Mouse (Mus musculus) retina, embryonic 14.5 days (tissue): Measurements from ENCODE around the gene Dync1li2.
A peak's percentile ranks its signal among the peaks of the same experiment; 100 is the strongest.

Experiments used
- DNase-seq: peaks from one replicate; pipeline ENCODE4 v3.0.0-alpha.2; 2015; ENCODE audit warnings: low spot score

The Dync1li2 gene

GRCm38 (mm10) chr8:104413770-104414169, 29.1 kb downstream of the Dync1li2 start:
- no peak for DNase-seq

DNA sequence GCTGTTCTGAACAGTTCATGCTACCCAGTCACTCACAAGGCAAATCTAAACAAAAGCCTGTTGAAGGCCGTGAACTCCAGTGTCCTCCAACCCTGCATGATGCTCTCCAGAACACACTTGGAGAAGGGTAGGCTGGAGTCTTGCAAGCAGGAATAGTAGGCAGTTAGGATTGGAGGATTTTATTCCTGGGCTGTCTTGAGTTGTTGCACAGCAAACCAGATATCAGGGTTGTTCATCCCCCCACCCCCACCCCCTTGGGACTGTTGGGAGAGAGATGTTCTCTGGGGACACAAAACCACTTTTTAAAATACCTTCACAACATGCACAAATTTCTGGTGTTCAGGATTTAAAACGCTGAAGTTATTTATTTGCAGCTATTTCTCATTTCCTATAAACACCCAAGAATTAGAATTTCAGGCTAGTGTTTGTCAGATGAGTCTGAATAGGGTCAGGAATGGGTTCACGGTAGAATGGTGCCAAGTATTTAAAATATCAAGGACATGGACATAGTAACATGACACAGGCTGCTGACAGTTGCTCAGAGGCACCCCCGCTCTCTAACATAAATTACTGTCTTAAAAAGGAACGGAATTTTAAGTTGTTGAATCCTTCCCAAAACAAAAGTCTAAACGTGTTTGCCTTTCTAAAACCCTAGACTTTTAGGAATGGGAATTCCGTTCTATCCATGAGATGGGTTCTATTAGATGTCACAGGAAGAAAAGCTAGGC, 29.9 kb downstream of the Dync1li2 start:
- DNase-seq: no peak

DNA sequence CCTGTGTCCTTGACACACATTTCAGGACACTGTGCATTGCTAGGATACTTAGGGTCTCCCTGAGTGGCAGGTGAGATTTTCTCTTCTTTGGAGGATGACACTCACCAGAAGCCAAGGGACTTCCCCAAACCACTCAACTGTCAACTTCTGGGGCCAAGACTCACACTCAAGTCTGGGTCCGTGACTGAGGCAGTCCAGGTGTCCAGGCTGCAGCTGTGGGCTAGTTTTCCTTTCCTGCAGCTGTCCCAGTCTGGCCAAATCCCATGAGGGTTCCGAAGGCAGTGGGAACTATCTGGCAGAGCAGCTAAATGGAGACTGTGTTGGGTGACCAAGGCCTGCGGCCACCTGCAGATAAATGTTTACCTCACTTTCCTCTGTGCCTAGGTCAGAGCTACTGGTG, 30.9 kb downstream of the Dync1li2 start:
- DNase-seq: no peak

- no peak for DNase-seq
Measured at GRCm38 (mm10) chr8:104411468-104411867, 31.4 kb downstream of the Dync1li2 start.

DNA sequence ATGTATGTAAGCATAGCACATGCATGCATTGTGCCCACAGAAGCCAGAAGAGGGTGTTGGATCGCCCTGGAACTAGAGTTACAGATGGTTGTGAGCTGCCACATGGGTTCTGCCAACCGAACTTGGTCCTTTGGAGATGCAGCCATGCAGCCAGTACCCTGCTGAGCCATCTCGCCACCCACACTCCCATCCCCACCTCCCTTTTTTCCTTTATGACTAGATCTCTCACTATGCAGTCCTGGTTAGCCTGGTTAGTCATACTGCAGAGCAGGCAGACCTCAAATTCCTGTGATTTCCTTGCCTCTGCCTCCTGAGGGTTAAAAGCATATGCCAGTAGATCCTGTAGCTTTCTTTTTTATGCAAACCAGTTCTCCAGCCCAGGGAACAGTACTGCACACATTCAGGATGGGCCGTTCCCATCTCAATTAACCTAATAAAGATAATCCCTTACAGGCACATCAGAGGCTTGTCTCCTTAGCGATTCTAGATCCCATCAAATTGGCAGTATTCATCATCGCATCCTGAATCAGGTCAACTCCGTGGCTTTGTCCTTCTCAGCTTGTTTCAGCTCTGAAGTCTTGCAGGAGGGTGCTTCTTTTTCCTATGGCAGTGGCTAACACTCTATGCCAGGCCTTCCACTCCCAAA, 32.1 kb downstream of the Dync1li2 start:
- DNase-seq: no peak

DNA sequence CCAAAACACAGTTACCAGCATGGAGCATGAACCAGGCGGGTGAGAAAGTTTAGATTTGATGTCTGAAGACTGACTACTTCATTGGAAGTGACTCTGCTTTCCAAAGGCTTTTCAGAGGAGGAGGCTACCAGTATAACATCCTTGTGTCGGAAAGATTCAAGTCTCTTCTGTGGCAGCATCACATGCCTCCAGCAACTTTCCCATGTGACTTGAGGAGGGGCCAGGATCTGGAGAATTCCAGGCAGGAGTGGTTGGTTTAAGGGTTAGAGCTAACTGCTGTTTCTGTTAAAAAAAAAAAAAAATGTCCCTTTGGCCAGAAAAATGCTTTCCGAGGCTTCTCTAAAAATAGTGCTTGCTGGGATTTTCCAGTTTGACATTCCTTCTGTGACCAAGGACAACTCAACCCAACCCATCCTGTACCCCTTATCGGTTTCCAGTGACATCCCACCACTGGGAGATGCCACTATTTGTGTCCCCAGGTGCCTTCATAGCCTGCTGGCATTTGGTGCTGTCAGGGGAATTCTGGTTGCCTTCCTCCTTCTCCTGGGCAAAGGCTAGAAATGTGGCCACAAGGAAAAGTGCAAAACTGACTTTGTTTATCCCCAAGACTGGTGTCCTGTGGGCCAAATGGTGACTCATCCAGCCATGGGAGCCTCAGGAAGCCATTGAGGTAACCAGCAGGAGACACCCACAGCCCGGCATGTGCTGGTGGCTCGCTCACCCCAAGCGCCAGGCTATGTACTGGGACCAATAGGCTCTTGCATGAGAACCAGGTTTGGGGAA, 34.3 kb downstream of the Dync1li2 start:
- DNase-seq: no peak

GRCm38 (mm10) chr8:104406340-104407128, 36.3 kb downstream of the Dync1li2 start:
- no peak for DNase-seq

DNA sequence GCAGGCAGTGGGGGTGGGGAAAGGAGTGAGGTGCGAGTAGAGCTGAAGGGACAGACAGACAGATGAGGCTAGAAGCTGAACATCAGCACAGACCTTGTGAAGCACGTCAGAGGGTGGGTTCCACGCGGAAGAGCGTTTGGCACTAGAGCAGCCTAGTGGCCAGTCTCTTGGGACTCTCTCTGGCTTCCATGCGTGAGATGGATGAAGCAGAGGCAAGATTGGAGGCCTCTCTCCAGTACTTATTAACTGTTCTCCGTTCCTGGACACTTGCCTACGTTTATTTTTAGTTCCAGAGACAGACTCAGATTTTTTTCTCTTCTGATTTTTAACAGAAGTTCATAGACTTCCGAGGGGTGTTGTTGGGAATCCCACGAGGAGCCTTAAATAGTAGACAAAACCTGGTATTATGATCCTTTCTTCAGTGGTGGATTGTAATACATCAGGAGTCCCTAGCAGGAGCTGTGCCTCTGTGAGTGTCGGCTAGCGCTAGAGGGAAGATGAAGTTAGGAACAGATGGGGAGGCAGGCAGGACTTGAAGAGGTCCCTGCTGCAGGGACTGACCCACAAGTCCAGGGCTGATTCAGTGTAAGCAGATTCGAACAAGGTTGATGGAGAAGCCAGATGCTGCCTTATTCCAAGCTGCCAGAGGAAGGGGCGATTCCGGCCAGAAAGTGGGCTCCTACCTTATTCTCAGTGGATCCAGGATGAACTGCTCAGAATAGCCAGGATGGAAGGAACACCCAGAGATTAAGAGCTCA, 37.2 kb downstream of the Dync1li2 start:
- no peak for DNase-seq

GRCm38 (mm10) chr8:104403596-104403995, 39.3 kb downstream of the Dync1li2 start:
- DNase-seq: no peak

DNA sequence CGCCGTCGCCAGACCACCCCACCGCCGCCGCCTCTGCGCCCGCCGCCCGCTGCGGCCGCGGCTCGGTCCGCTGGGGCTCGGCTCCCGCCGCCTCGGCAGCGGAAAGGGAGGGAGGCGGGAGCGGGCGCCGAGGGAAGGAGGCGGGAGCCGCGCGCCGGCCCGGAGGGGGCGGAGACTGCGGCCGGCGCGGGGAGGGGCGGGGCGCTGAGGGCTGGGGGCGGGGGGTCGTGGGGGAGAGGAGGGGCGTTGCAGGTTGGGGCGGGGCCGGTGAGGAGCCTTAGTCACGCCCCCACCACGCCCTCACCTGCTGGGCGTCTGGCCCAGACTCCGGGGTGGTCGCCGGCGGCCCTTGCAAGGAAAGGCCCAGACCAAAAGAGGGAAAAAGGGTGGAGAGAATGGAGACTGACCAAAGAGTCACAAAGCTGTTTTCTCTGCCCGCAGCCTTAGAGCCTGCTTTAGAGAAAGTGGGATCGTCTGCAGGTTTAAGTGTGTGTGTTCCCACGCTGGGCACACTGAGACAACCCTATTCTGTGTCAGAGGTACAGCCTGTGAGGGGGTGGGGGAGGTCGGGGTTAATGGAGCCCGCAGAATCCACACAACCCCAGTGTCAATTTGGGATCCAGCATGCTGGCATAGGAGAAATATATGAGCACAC, 47.0 kb downstream of the Dync1li2 start, which contains the start of gene Cmtm4:
TSS of gene Cmtm4 (minus strand) at position 105 of the 655 bp plus-strand sequence.
- peak; percentile 77 for DNase-seq

DNA sequence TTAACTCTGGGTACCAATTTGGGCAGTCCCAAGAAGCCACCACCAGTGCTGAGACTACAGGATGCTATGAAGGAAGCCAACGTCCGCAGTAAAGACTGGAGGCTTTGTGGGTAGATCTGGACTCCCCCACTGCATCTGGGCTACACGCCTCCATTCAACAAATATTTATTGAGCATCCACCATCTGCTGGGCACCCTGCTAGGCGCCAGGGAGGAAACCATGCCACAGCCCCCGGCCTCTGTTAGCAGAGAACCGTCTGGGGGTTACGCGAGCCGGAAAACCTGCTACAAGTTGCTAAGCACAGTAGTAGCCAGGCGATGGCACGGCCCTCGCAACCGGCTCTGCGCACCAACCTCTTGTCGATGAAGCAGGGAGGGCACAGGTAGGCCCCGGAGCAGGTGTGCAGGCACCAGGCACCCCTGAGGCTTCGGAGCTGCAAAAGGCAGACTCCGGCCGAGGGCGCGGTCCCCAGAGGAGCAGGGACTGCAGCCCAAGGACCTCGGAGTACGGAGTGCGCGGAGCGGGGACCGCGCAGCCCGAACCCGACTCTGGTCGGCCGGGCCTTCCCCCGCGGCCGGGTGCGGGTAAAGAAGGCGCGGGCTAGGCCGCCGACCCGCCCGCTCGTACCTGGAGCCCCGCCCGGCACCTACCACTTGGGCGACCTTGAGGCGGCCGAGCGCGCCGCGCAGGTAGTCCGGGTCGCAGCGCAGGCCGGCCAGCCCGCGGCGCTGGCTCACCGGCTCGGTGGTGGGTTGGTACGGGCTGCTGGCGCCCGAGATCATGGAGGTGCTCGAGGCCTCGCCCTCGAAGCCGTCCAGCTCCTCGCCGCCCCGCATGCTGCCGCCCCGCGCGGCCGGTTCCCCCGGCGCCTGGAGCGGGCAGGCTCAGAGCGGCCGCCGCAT, 47.8 kb downstream of the Dync1li2 start:
- DNase-seq: peak; percentile 54

GRCm38 (mm10) chr8:104393767-104394166, 49.1 kb downstream of the Dync1li2 start:
- no peak for DNase-seq

DNA sequence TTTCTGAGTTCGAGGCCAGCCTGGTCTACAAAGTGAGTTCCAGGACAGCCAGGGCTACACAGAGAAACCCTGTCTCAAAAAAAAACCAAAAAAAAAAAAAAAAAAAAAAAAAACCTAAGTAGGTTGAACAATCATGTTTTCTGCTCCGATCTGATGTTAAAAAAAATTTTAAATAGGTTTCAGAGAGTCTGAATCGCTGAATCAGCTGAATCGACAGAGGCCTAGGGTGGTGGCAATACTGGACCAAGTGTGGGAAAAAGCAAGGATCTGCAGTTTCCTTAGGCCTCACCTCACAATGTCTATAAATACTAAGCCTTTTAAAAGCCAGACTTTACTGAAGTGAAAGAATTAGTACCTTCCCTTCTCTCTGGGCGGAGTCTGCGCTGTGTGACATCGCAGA, 49.7 kb downstream of the Dync1li2 start:
- DNase-seq: no peak

DNA sequence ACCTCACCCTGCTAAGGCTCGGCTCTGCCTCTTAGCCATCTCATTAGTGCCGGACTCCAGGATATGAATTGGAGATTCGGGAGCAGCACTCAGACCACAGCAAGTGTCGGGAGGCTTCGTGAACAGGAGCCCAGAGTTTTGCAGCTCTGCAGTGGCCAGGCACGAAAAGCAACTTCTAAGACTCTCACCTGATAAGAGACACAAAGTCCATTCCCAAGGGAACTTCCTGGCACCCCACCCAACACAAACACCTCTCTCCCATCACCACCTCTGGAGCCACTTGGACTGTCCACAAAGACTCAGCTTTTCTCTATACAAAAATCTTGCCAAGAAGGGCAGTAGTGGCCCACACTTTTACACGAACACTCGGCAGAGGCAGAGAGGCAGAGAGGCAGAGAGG, 52.6 kb downstream of the Dync1li2 start:
- DNase-seq: no peak

GRCm38 (mm10) chr8:104387980-104388379, 54.9 kb downstream of the Dync1li2 start:
- no peak for DNase-seq

GRCm38 (mm10) chr8:104387501-104387900, 55.3 kb downstream of the Dync1li2 start:
- DNase-seq: no peak

DNA sequence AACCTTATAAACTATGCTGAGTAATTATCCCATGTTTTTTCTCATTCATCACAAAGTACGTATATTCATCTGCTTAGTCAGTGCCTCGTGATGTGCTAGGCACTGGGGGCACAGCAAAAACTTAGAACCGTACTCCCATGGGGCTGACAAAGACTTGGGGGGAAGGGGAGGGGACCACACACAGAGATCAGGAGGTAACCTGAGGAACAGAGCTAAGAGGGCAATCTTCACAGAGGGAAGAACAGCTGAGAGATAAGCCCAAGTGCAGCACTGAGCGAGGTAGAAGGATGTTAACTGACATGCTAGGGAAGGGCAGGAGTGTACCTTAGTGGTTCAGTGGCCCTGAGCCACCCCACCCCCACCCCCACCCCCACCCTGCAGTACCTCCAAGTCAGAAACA, 56.2 kb downstream of the Dync1li2 start:
- DNase-seq: no peak

- no peak for DNase-seq
Measured at GRCm38 (mm10) chr8:104383977-104384376, 58.9 kb downstream of the Dync1li2 start.

- no peak for DNase-seq
Measured at GRCm38 (mm10) chr8:104383296-104383695, 59.6 kb downstream of the Dync1li2 start.

DNA sequence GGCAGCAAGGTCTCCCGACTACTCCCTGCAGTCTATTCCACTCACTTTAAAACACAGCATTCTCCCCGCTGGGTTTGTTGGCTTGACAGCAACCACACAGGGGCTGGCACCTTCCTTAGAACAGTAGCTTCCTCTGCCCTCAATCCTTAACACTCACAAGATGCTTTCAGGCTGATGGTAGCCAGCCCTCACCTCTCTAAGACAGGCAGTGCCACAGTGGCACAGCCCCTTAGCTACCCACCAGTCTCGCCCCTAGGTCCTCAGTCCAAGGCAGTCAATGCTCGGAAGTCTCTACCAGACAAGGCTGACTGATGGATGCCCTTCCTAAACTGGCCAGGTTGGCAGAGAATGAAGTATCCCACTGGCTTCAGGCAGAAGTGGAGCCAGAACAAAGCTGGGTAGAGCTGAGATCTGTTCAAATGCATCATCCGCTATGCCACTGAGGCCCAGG, 61.9 kb downstream of the Dync1li2 start:
- DNase-seq: no peak
